ENCODE assay signal across 32 mouse cellular contexts in the genomic region with DNA sequence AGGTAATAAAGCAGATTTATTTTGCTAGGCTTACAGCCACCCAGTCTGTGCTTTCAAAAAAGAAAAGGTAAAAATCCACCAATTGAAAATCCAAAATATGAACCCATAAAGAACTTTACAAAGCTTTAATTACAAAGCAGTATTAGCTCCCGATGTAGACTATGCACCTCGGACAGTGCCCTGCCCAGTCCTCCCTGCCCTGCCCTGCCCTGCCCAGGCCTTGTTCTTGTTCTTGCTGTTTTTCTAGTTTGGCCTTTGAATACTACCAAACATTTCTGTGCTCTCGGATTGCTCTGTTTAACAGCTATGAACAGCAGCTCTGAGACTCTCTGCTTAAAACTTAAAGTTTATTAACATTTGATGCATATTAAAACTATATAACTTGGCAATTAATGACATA.
"Had no signal": no experiment of that assay in that cellular context is flagged by ENCODE, and none has a peak within 500 bp of the region (broad histone marks: within the 10 kb centered on the region; RNA-seq: fewer than 3 reads in every experiment).

No protein-coding gene starts in this region.

- H3K27me3 ChIP-seq: heart, embryonic 12.5 days; heart, embryonic 13.5 days; heart, embryonic 15.5 days; hindbrain, embryonic 12.5 days; hindbrain, embryonic 13.5 days; hindbrain, embryonic 15.5 days; kidney, embryonic 15.5 days had no signal

- H3K9ac ChIP-seq: heart, embryonic 12.5 days; heart, embryonic 13.5 days; heart, embryonic 15.5 days; hindbrain, embryonic 12.5 days; hindbrain, embryonic 13.5 days; hindbrain, embryonic 14.5 days; hindbrain, embryonic 15.5 days; kidney, embryonic 15.5 days had no signal

- H3K36me3 ChIP-seq: heart, embryonic 10.5 days; heart, embryonic 12.5 days; heart, embryonic 13.5 days; heart, embryonic 15.5 days; hindbrain, embryonic 10.5 days; hindbrain, embryonic 12.5 days; hindbrain, embryonic 13.5 days; hindbrain, embryonic 15.5 days; kidney, embryonic 15.5 days had no signal

- DNase-seq: heart, postnatal 10 days; heart, postnatal 14 days; heart, postnatal 36 days; heart, postnatal 4 days; kidney, adult 11 months; kidney, adult 18-20 months; kidney, adult 2 months; kidney, adult 8-10 months; kidney, adult 9 months; kidney, postnatal 10 days; kidney, postnatal 14 days; kidney, postnatal 25 days; kidney, postnatal 4 days; layer of hippocampus, adult 9-11 months; layer of hippocampus, postnatal 36 days had no signal

- H3K4me3 ChIP-seq: heart, embryonic 10.5 days; heart, embryonic 12.5 days; heart, embryonic 13.5 days; heart, embryonic 15.5 days; hindbrain, embryonic 10.5 days; hindbrain, embryonic 12.5 days; hindbrain, embryonic 13.5 days; hindbrain, embryonic 15.5 days; kidney, embryonic 15.5 days; layer of hippocampus, adult 2 months; left cerebral cortex, adult 2 months had no signal

- H3K4me2 ChIP-seq: heart, embryonic 11.5 days; heart, embryonic 12.5 days; heart, embryonic 13.5 days; heart, embryonic 15.5 days; hindbrain, embryonic 12.5 days; hindbrain, embryonic 13.5 days; hindbrain, embryonic 14.5 days; hindbrain, embryonic 15.5 days; kidney, embryonic 15.5 days had no signal

- H3K9me3 ChIP-seq: heart, embryonic 10.5 days; heart, embryonic 12.5 days; heart, embryonic 13.5 days; heart, embryonic 15.5 days; hindbrain, embryonic 10.5 days; hindbrain, embryonic 12.5 days; hindbrain, embryonic 13.5 days; hindbrain, embryonic 15.5 days; kidney, embryonic 15.5 days had no signal

- H3K27ac ChIP-seq: heart, embryonic 10.5 days; heart, embryonic 13.5 days; heart, embryonic 15.5 days; hindbrain, embryonic 10.5 days; hindbrain, embryonic 12.5 days; hindbrain, embryonic 13.5 days; hindbrain, embryonic 14.5 days; hindbrain, embryonic 15.5 days; hindbrain, postnatal 0 days; kidney, embryonic 15.5 days; kidney, postnatal 0 days; layer of hippocampus, adult 2 months; left cerebral cortex, adult 2 months had no signal

- H3K4me1 ChIP-seq: heart, embryonic 10.5 days; heart, embryonic 12.5 days; heart, embryonic 13.5 days; heart, embryonic 15.5 days; hindbrain, embryonic 10.5 days; hindbrain, embryonic 12.5 days; hindbrain, embryonic 13.5 days; hindbrain, embryonic 15.5 days; kidney, embryonic 15.5 days had no signal

- ATAC-seq: hindbrain, embryonic 16.5 days; hindbrain, postnatal 0 days; inflammation-experienced regulatory T-cells, adult 6 months had no signal
